Mouse (Mus musculus) adrenal gland, postnatal 14 days (tissue): ENCODE measurements around the gene Iqck. TPM values are rescaled to one million over a fixed set of nuclear protein-coding genes. Genes with fewer than 3 reads are reported as not detected.

Experiments used
- DNase-seq: peaks from one replicate; pipeline ENCODE4 v3.0.0; 2021; ENCODE audit warnings: mixed read lengths
- total RNA-seq: library from RNA; stranded (reverse); gene quantifications from 2 replicates; pipeline ENCODE4 v1.2.3, GENCODE M21; 2021

The Iqck gene
- total RNA-seq, 1 experiment from 2014 or later: 14.9 TPM

- DNase-seq: no peak
Measured at GRCm38 (mm10) chr7:118991341-118991884, 135.9 kb downstream of the Iqck start.

GRCm38 (mm10) chr7:118992080-118992560, 136.6 kb downstream of the Iqck start:
- no peak for DNase-seq

- DNase-seq: no peak
Measured at GRCm38 (mm10) chr7:118992623-118993405, 137.3 kb downstream of the Iqck start.

- no peak for DNase-seq
Measured at GRCm38 (mm10) chr7:118993597-118994230, 138.2 kb downstream of the Iqck start.

- peak; percentile 44 for DNase-seq
Measured at GRCm38 (mm10) chr7:118994231-118994842, 138.8 kb downstream of the Iqck start.

GRCm38 (mm10) chr7:118995007-118995406, 139.5 kb downstream of the Iqck start, which contains the start of gene Gprc5b:
Gprc5b (minus strand) TSS chr7:118995211.
- DNase-seq: peak; percentile 96

- peak; percentile 18 for DNase-seq
Measured at GRCm38 (mm10) chr7:118995671-118996070, 140.1 kb downstream of the Iqck start.

- DNase-seq: peak; percentile 83
Measured at GRCm38 (mm10) chr7:118996137-118996837, 140.7 kb downstream of the Iqck start.

GRCm38 (mm10) chr7:118999857-119000256, 144.3 kb downstream of the Iqck start:
- no peak for DNase-seq

- no peak for DNase-seq
Measured at GRCm38 (mm10) chr7:119001965-119002364, 146.4 kb downstream of the Iqck start.

GRCm38 (mm10) chr7:119002501-119002900, 146.9 kb downstream of the Iqck start:
- no peak for DNase-seq

- peak; percentile 80 for DNase-seq
Measured at GRCm38 (mm10) chr7:119010854-119011529, 155.4 kb downstream of the Iqck start.

GRCm38 (mm10) chr7:119015736-119016135, 160.2 kb downstream of the Iqck start:
- DNase-seq: peak; percentile 52

- peak; percentile 79 for DNase-seq
Measured at GRCm38 (mm10) chr7:119019537-119019936, 164.0 kb downstream of the Iqck start.

Other genes with a start within 250 kb of the Iqck start
- gene Gde1, start 150.0 kb upstream of the Iqck start, total RNA-seq: 97.6 and 107 TPM in 2 replicates
- gene Ccp110, start 143.2 kb upstream of the Iqck start, total RNA-seq: 8.2 and 9.5 TPM in 2 replicates
- 52.4 and 62.7 TPM in 2 replicates for gene Vps35l, start 115.5 kb upstream of the Iqck start, total RNA-seq
- gene Knop1, start 502 bp downstream of the Iqck start, total RNA-seq: 52.2 and 54.9 TPM in 2 replicates
- gene Gprc5b, start 139.5 kb downstream of the Iqck start, total RNA-seq: 80.7 and 91.7 TPM in 2 replicates